20 mouse cellular contexts compared by ENCODE assay signal in the genomic region with DNA sequence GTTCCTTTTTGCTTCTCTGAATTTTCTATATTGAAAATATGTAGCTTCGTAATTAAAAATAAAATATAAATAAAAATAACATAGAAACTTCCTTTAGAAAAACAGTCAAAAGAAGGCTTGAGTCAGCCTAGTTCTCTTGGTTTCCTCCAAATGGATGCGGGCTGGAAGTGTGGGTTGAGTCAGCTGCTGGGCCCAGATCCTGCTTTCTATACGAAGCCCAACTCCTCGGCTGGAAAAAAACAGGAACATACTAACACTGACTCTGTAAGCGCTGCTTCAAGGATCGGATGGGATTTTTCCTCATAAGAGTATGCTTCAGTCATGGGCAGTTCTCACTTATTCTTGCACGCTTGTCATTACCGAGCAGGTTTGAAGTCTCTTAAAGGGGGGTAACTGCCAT.
"Had no signal": no experiment of that assay in that cellular context is flagged by ENCODE, and none has a peak within 500 bp of the region (broad histone marks: within the 10 kb centered on the region; RNA-seq: fewer than 3 reads in every experiment).

No protein-coding gene starts in this region.

- DNase-seq: kidney, adult 2 months; kidney, postnatal 25 days; layer of hippocampus, postnatal 36 days; left cerebral cortex, postnatal 4 days; lung, adult 18-20 months; lung, postnatal 10 days; lung, postnatal 36 days; thymus, postnatal 25 days had no signal

- H3K27ac ChIP-seq: kidney, postnatal 0 days; limb, embryonic 12.5 days; limb, embryonic 15.5 days; liver, embryonic 12.5 days; liver, embryonic 15.5 days; lung, embryonic 15.5 days; midbrain, embryonic 10.5 days; midbrain, embryonic 13.5 days; neural tube, embryonic 13.5 days; stomach, postnatal 0 days had no signal

- H3K4me3 ChIP-seq: limb, embryonic 12.5 days; limb, embryonic 15.5 days; liver, embryonic 12.5 days; liver, embryonic 15.5 days; lung, embryonic 15.5 days; megakaryocyte, embryonic 14.5 days; midbrain, embryonic 10.5 days; midbrain, embryonic 13.5 days; myocyte; neural tube, embryonic 13.5 days had no signal

- H3K4me1 ChIP-seq: limb, embryonic 15.5 days; liver, embryonic 12.5 days; liver, embryonic 15.5 days; lung, embryonic 15.5 days; megakaryocyte, embryonic 14.5 days; midbrain, embryonic 13.5 days; neural tube, embryonic 13.5 days had no signal
